Mouse (Mus musculus): Measurements from ENCODE around the gene Gm28036. TPM values are rescaled to one million over a fixed set of nuclear protein-coding genes. Genes with fewer than 3 reads are reported as not detected.

Gm28036 gene
- polyA plus RNA-seq (2016; fragmentation: Nextera tagmentation; extraction: Ambion mirVana), result 11.1 and 11.6 TPM in 2 replicates

DNA sequence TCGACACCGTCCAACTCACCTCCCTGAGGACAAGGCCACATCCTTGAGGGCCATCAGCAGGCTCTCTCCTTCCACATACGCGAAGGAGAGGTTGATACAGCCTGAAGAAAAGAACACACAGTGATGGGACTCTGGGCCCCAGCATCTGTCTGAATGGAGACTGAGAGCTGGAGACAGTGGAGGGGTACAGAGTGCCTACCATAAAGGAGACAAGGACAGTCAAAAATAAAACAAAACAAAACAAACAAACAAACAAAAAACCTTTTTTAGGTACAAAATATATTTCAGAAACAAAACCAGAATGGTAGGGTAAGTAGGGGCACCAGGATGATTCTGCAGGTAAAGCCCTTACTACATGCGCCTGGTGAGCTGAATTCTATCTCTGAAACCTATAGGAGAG lies at the start of gene Gm28036:
TSS of gene Gm28036 (minus strand) at position 101 of the 400 bp plus-strand sequence.
- Histone ChIP-seq H3K4me1 (no peaks in the 10 kb centered on the region), H3K9me3 (replicated peaks) (no peaks in the 10 kb centered on the region), H3K27ac (no peak within 1 kb of the TSS), H3K27me3 (replicated peaks) (no peaks in the 10 kb centered on the region), H3K9ac (no peak within 1 kb of the TSS), H3K4me3 (no peak within 1 kb of the TSS), H3K4me2 (no peak within 1 kb of the TSS), H3K36me3 (peaks cover 82% of the 10 kb centered on the region)
- no peak for ATAC-seq
- 90% methylated on average over 5 of the region's 5 CpGs for WGBS (ENCODE audit: insufficient replicate concordance)

- no peak for ATAC-seq
- 90% methylated on average over 5 of the region's 5 CpGs for WGBS (ENCODE audit: insufficient replicate concordance)
Observed at GRCm38 (mm10) chr2:156166557-156166956, 39.7 kb upstream of the Gm28036 start.

DNA sequence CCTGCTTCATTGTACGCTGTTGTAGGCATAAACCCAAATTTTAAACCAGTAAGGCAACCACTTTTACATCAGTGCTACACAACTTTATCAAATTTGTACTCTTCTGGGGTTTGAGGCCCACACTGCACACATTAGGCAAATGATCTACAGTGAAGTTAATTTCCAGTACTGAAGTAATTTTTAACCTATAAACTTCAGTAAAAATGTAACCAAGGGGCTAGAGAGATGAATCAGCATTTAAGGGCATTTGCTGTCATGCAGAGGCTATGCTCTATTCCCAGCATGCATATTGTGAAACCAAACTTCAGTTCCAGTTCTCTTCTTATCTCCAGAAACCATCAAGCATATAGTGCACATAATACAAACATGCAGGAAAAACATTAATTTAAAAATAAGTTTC lies 38.6 kb upstream of the Gm28036 start:
- no peak overlapping the region for H3K4me2 ChIP-seq
- no peak for ATAC-seq
- H3K27ac ChIP-seq, result no peak overlapping the region
- H3K4me3 ChIP-seq, result no peak overlapping the region
- H3K27me3 ChIP-seq (replicated peaks), result no peaks in the 10 kb centered on the region
- no peaks in the 10 kb centered on the region for H3K4me1 ChIP-seq
- no peaks in the 10 kb centered on the region for H3K9me3 ChIP-seq (replicated peaks)
- peaks cover 98% of the 10 kb centered on the region for H3K36me3 ChIP-seq
- 95% methylated on average over 1 of the region's 1 CpGs for WGBS (ENCODE audit: insufficient replicate concordance)
- H3K9ac ChIP-seq, result no peak overlapping the region

More at GRCm38 (mm10) chr2:156166557-156166956, 39.7 kb upstream of the Gm28036 start:
- Histone ChIP-seq H3K4me1 (no peaks in the 10 kb centered on the region), H3K27me3 (replicated peaks) (no peaks in the 10 kb centered on the region), H3K9me3 (replicated peaks) (no peaks in the 10 kb centered on the region), H3K4me2 (no peak overlapping the region), H3K9ac (no peak overlapping the region), H3K36me3 (peaks cover 100% of the 10 kb centered on the region), H3K4me3 (no peak overlapping the region), H3K27ac (no peak overlapping the region)

- no peak for ATAC-seq
Observed at GRCm38 (mm10) chr2:156151538-156151937, 24.6 kb upstream of the Gm28036 start.

GRCm38 (mm10) chr2:156147316-156147915 lies 20.5 kb upstream of the Gm28036 start:
- Histone ChIP-seq H3K27ac (no peak overlapping the region), H3K4me3 (no peak overlapping the region), H3K9ac (no peak overlapping the region), H3K36me3 (peaks cover 61% of the 10 kb centered on the region), H3K9me3 (replicated peaks) (no peaks in the 10 kb centered on the region), H3K4me1 (peaks cover 23% of the 10 kb centered on the region), H3K27me3 (replicated peaks) (no peaks in the 10 kb centered on the region), H3K4me2 (no peak overlapping the region)
- WGBS (ENCODE audit: insufficient replicate concordance), result 83% methylated on average over 3 of the region's 3 CpGs
- ATAC-seq, result no peak

More at GRCm38 (mm10) chr2:156151538-156151937, 24.6 kb upstream of the Gm28036 start:
- H3K27ac ChIP-seq, result no peak overlapping the region
- no peak overlapping the region for H3K4me2 ChIP-seq
- no peaks in the 10 kb centered on the region for H3K9me3 ChIP-seq (replicated peaks)
- no peak overlapping the region for H3K4me3 ChIP-seq
- no peak overlapping the region for H3K9ac ChIP-seq
- no peaks in the 10 kb centered on the region for H3K4me1 ChIP-seq
- H3K36me3 ChIP-seq, result peaks cover 93% of the 10 kb centered on the region
- no peaks in the 10 kb centered on the region for H3K27me3 ChIP-seq (replicated peaks)

DNA sequence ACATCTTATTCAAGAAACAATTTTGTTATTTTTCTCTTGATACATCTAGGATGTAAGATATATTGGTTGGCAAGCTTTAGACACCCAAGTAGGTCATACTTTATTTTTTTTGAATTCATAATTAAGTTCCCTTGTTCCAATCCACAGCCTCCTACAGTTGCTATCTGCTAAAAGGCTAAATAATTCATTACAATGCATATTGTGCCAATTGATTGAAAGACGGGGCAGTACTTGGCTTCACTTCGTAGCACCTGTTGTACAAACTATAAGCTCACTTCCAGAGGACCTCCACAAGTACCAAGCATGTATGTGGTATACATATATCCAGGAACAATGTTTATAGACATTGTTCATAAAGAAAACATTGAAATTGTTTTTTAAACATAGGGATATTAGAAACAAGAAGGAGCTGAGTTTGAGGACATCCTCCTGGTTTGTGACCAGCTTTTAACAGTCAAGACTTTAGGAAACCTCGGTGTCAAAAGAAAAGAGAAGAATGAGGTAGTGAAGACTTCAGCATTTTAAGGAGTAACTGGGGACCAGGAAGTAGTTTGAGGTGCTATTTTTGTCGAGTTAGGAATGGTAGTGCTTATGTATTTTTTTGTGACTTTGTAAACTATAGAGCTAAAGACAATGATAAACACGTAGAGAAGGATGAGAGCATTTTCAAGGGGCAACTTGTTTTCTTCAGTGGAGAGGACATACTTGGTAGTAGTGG lies 19.5 kb upstream of the Gm28036 start:
- ATAC-seq, result no peak
- no peak overlapping the region for H3K4me3 ChIP-seq
- no peak overlapping the region for H3K4me2 ChIP-seq
- peaks cover 23% of the 10 kb centered on the region for H3K4me1 ChIP-seq
- 56% methylated on average over 5 of the region's 5 CpGs for WGBS (ENCODE audit: insufficient replicate concordance)
- no peaks in the 10 kb centered on the region for H3K9me3 ChIP-seq (replicated peaks)
- no peak overlapping the region for H3K27ac ChIP-seq
- peaks cover 59% of the 10 kb centered on the region for H3K36me3 ChIP-seq
- no peaks in the 10 kb centered on the region for H3K27me3 ChIP-seq (replicated peaks)
- H3K9ac ChIP-seq, result no peak overlapping the region

DNA sequence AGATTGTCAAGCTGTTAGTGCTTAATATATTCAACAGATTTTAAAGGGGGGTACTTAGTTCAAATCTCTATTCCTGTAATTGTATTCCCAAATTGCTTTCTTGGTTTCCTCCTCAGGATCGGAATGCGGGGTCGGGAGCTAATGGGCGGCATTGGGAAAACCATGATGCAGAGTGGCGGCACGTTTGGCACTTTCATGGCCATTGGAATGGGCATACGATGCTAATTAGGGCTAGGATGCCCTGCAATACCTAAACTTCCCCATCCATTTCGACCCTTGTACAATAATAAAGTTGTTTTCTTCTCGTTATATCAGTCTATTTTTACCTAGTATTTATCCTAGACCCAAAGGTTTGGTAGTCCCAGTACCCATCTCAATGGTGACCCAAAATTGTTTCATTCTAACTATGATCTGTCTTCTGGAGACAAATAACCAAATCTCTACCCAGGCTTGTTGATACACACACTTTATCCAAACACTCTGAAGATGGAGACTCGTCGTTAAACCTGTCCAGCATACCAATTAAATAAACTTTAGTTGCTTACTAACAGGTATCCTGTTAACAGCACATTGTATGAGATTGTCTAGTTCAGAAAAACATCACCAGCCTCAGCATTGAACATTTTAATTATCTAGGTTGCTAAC lies 18.7 kb upstream of the Gm28036 start:
- Histone ChIP-seq H3K9ac (peak overlapping the region; percentile 85; the same call in 1 of the 2 replicates), H3K4me1 (peaks cover 23% of the 10 kb centered on the region), H3K27me3 (replicated peaks) (no peaks in the 10 kb centered on the region), H3K27ac (peak overlapping the region; percentile 1; the same call in 1 of the 2 replicates), H3K4me3 (peak overlapping the region; percentile 82), H3K9me3 (replicated peaks) (no peaks in the 10 kb centered on the region), H3K4me2 (peak overlapping the region; percentile 91), H3K36me3 (peaks cover 58% of the 10 kb centered on the region)
- WGBS (ENCODE audit: insufficient replicate concordance), result 54% methylated on average over 11 of the region's 11 CpGs
- no peak for ATAC-seq

DNA sequence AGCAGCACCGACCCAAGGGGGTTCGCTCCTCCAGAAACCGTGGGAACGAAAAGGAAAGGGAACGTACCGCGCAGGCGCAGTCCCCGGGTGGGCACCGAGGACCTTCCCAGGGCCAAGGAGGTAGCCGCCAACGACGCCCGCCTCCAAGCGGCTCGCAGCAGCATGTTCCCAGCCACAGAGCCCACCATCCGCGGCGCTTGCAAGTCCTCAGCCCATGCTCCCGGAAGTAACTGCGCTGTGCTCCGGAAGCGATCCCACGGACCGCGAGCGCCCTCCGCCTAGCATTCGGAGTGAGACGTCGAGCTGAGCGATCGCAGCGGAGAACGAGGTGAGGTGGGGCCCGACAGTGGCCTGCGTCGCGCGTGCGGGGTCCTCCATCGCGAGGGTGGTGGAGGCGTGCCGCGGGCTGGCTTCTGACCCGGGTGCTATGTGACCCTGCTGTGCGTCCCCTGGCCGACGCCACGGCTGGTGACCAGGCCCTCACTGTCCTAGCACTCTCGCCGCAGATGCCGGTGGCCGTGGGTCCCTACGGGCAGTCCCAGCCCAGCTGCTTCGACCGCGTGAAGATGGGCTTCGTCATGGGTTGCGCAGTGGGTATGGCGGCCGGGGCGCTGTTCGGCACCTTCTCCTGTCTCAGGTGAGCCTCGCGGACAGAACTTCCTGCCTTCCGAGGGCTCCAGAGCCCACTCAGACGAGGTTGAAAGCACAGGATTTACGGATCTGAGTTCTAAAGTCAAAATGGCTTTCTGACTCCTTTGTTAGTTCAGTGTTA lies 17.2 kb upstream of the Gm28036 start, which contains the start of the genes Romo1 and Nfs1:
TSS of gene Romo1 (plus strand) at position 87 of the 772 bp plus-strand sequence.
TSS of gene Nfs1 (minus strand) at position 234 of the 772 bp plus-strand sequence.
- Histone ChIP-seq H3K9ac (peak within 1 kb of the TSS; percentile 85), H3K4me1 (peaks cover 26% of the 10 kb centered on the region), H3K27ac (peak within 1 kb of the TSS; percentile 96), H3K4me3 (peak within 1 kb of the TSS; percentile 82), H3K27me3 (replicated peaks) (no peaks in the 10 kb centered on the region), H3K36me3 (peaks cover 58% of the 10 kb centered on the region), H3K4me2 (peak within 1 kb of the TSS; percentile 91), H3K9me3 (replicated peaks) (no peaks in the 10 kb centered on the region)
- ATAC-seq, result peak; percentile 92
- under 1% methylated on average over 70 of the region's 70 CpGs for WGBS (ENCODE audit: insufficient replicate concordance)

DNA sequence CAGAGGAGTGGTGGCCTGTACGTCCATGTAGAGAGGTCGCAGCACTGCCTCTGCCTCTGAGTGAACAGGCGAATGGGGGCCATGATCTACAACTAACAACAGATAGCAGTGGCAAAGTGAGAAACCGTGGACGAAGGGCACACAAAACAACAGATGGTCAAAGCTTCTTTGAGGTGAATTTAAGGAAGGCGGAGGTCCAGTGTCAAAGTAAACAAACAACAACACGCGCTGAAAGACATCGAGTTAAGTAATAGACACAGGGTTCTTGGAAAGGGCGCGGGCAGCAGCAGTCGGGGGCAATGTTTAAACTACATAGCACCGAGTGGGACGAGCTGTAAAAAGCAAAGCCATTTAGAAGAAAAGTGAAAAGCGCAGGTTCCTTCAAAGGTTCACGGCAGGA lies 16.5 kb upstream of the Gm28036 start:
- no peaks in the 10 kb centered on the region for H3K9me3 ChIP-seq (replicated peaks)
- H3K4me3 ChIP-seq, result peak overlapping the region; percentile 82
- H3K27me3 ChIP-seq (replicated peaks), result no peaks in the 10 kb centered on the region
- H3K27ac ChIP-seq, result peak overlapping the region; percentile 96
- H3K4me1 ChIP-seq, result peaks cover 26% of the 10 kb centered on the region
- H3K4me2 ChIP-seq, result peak overlapping the region; percentile 91
- 3% methylated on average over 16 of the region's 16 CpGs for WGBS (ENCODE audit: insufficient replicate concordance)
- peaks cover 58% of the 10 kb centered on the region for H3K36me3 ChIP-seq
- peak; percentile 8; the same call in 1 of the 2 replicates for ATAC-seq
- peak overlapping the region; percentile 85 for H3K9ac ChIP-seq

GRCm38 (mm10) chr2:156142820-156143219 lies 15.9 kb upstream of the Gm28036 start:
- WGBS (ENCODE audit: insufficient replicate concordance), result 76% methylated on average over 2 of the region's 2 CpGs
- Histone ChIP-seq H3K36me3 (peaks cover 52% of the 10 kb centered on the region), H3K4me1 (peaks cover 26% of the 10 kb centered on the region), H3K9me3 (replicated peaks) (no peaks in the 10 kb centered on the region), H3K4me2 (peak overlapping the region; percentile 91), H3K27ac (peak overlapping the region; percentile 96), H3K9ac (peak overlapping the region; percentile 85), H3K27me3 (replicated peaks) (no peaks in the 10 kb centered on the region), H3K4me3 (peak overlapping the region; percentile 82)
- no peak for ATAC-seq

DNA sequence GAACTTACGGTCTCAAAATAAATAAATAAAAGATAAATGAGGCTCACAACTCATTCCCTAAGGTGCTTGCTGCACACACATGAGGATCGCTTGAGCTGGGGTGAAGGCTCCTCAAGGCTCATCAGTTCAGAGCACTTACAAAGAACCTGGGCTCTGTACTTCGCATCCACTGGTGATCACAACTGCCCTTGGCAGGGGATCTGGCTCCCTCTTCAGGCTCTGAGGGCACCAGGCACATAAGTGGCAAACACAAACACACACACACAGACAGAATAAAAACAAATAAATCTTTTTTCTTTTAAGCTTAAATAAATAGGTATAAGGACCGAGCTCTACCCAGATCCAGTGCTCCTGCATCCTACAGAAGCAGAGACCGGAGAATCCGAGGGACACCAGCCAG lies 8.8 kb upstream of the Gm28036 start:
- 0 out of 2 replicates have a peak, but pooled peaks cover 3% of the 10 kb centered on the region for H3K4me1 ChIP-seq
- H3K27me3 ChIP-seq (replicated peaks), result no peaks in the 10 kb centered on the region
- no peak overlapping the region for H3K4me2 ChIP-seq
- no peak overlapping the region for H3K27ac ChIP-seq
- ATAC-seq, result no peak
- no peak overlapping the region for H3K4me3 ChIP-seq
- WGBS (ENCODE audit: insufficient replicate concordance), result 88% methylated on average over 6 of the region's 6 CpGs
- H3K9me3 ChIP-seq (replicated peaks), result no peaks in the 10 kb centered on the region
- no peak overlapping the region for H3K9ac ChIP-seq
- H3K36me3 ChIP-seq, result peaks cover 73% of the 10 kb centered on the region
